9 mouse cellular contexts compared by ENCODE assay signal in genomic region chr17:65611721-65612120, GRCm38 (mm10). TPM values are rescaled to one million over a fixed set of nuclear protein-coding genes. Genes with fewer than 3 reads are reported as not detected.
A peak's percentile ranks its signal among the peaks of the same experiment; 100 is the strongest.
DNase-seq lines count a peak whose midpoint lies in the region; ATAC-seq and TF ChIP-seq lines count a peak whose summit lies in the region.
"Had no signal": no experiment of that assay in that cellular context is flagged by ENCODE, and none has a peak within 500 bp of the region (broad histone marks: within the 10 kb centered on the region; RNA-seq: fewer than 3 reads in every experiment).

No protein-coding gene starts in this region.

- H3K9ac ChIP-seq in liver, embryonic 12.5 days = peak overlapping the region; percentile 99

- H3K36me3 ChIP-seq in testis, adult 2 months (ENCODE audit: control insufficient read depth, insufficient read depth, low read length) = no peaks in the 10 kb centered on the region; the same call in 1 of the 2 replicates
- H3K36me3 ChIP-seq in liver, embryonic 12.5 days = peaks cover 10% of the 10 kb centered on the region

- peaks cover 9% of the 10 kb centered on the region for H3K4me1 ChIP-seq in cerebellum, adult 2 months (ENCODE audit: control insufficient read depth, insufficient read depth, low read length)
- peaks cover 11% of the 10 kb centered on the region; the same call in 1 of the 2 replicates for H3K4me1 ChIP-seq in testis, adult 2 months (ENCODE audit: control insufficient read depth, insufficient read depth, low read length)
- H3K4me1 ChIP-seq in liver, embryonic 12.5 days = peaks cover 55% of the 10 kb centered on the region

- ATAC-seq in cerebellum, adult (ENCODE audit: insufficient number of reproducible peaks, low FRiP score, low TSS enrichment) = no peak
- ATAC-seq in liver, embryonic 12.5 days = no peak
- no peak for ATAC-seq in inflammation-experienced regulatory T-cells, adult 6 months

- H3K4me3 ChIP-seq in cerebellum, adult 2 months (replicated peaks; ENCODE audit: insufficient read depth, low read depth, low read length) = peak overlapping the region; percentile 85
- peak overlapping the region; percentile 35; the same call in 1 of the 2 replicates for H3K4me3 ChIP-seq in testis, adult 2 months (ENCODE audit: control insufficient read depth, low read depth, low read length)
- H3K4me3 ChIP-seq in liver, embryonic 12.5 days = peak overlapping the region; percentile 98

- no peak for DNase-seq in cerebellum, adult 2 months
- no peak for DNase-seq in testis, postnatal 10 days (ENCODE audit: low spot score)
- no peak for DNase-seq in right cerebral cortex, postnatal 4 days
- DNase-seq in gastrocnemius, adult 8-10 months (ENCODE audit: low spot score in 2 of 2) = no peak
- DNase-seq: right cerebral cortex, postnatal 14 days had no signal

- no peak overlapping the region for H3K27ac ChIP-seq in cerebellum, adult 2 months (ENCODE audit: insufficient read depth, low read length)
- H3K27ac ChIP-seq in testis, adult 2 months (ENCODE audit: control insufficient read depth, insufficient read depth, low read depth, low read length) = no peak overlapping the region
- H3K27ac ChIP-seq in liver, embryonic 12.5 days = no peak overlapping the region

- no peaks in the 10 kb centered on the region for H3K9me3 ChIP-seq in liver, embryonic 12.5 days (replicated peaks)

- H3K4me2 ChIP-seq in liver, embryonic 12.5 days = peak overlapping the region; percentile 85

- no peak for TF ChIP-seq POLR2A in cerebellum, adult 2 months (IDR thresholded peaks at IDR 0.05; ENCODE audit: borderline replicate concordance, insufficient read depth, low read length)
- TF ChIP-seq POLR2A in testis, adult 2 months (IDR thresholded peaks at IDR 0.05; ENCODE audit: control insufficient read depth, low read depth, low read length) = no peak

- TF ChIP-seq CTCF in cerebellum, adult 2 months (IDR thresholded peaks at IDR 0.05; ENCODE audit: borderline replicate concordance, insufficient read depth, low read depth, low read length) = no peak
- TF ChIP-seq CTCF in testis, adult 2 months (IDR thresholded peaks at IDR 0.05; ENCODE audit: control insufficient read depth, insufficient read depth, insufficient replicate concordance, low read depth, low read length) = no peak

- H3K27me3 ChIP-seq in cerebellum, adult 2 months (ENCODE audit: control insufficient read depth, insufficient read depth, low read length) = no peaks in the 10 kb centered on the region
- no peaks in the 10 kb centered on the region for H3K27me3 ChIP-seq in testis, adult 2 months (ENCODE audit: control insufficient read depth, insufficient read depth, low read length)
- H3K27me3 ChIP-seq in liver, embryonic 12.5 days (replicated peaks) = no peaks in the 10 kb centered on the region

- WGBS in cerebellum, adult 2 months = 1% methylated on average over 4 of the region's 4 CpGs
- WGBS in liver, embryonic 12.5 days (ENCODE audit: insufficient replicate concordance) = 8% methylated on average over 4 of the region's 4 CpGs

RNA-seq across cellular contexts. Expression of gene Vapa, which starts 1.6 kb away (rescaled TPM):
- polyA plus RNA-seq in cerebellum, adult 2 months (2012; rRNA removed) = 82.3 and 89.7 TPM in 2 replicates
- 32.0 and 36.9 TPM in 2 replicates for polyA plus RNA-seq in testis, adult 2 months (2012; rRNA removed)
- 106 and 107 TPM in 2 replicates for polyA plus RNA-seq in liver, embryonic 12.5 days (2016; fragmentation: Nextera tagmentation; extraction: Ambion mirVana)
- total RNA-seq in gastrocnemius, adult 8-10 months (2022) = 100 to 1,000 TPM; 127 to 152 (median 133) TPM
- polyA plus RNA-seq in inflammation-experienced regulatory T-cells, adult 6 months (2017; shearing (Covaris generic)) = 10 to 100 TPM; 29.2 to 40.2 (median 37.4) TPM

RNA-seq across cellular contexts. Expression of gene Txndc2, which starts 30.2 kb away (rescaled TPM):
- 0.16 and 0.21 TPM in 2 replicates for polyA plus RNA-seq in cerebellum, adult 2 months (2012; rRNA removed)
- polyA plus RNA-seq in testis, adult 2 months (2012; rRNA removed) = 219 and 252 TPM in 2 replicates
- polyA plus RNA-seq in liver, embryonic 12.5 days (2016; fragmentation: Nextera tagmentation; extraction: Ambion mirVana) = not detected in 2 replicates
- total RNA-seq in gastrocnemius, adult 8-10 months (2022) = not detected
- polyA plus RNA-seq in inflammation-experienced regulatory T-cells, adult 6 months (2017; shearing (Covaris generic)) = not detected

Comparison
In these comparisons a context has a peak if more than half of its experiments do, and no peak if none do; other contexts are left out.
1. H3K4me3 ChIP-seq: peak in every context shown above with its lines; median percentile 98 in liver, embryonic 12.5 days; 85 in cerebellum, adult 2 months; 35 in testis, adult 2 months.
2. RNA of gene Txndc2, which starts 30.2 kb away (polyA plus RNA-seq): 219 to 252 TPM in testis, adult 2 months; 0.16 to 0.21 TPM in cerebellum, adult 2 months, not detected in liver, embryonic 12.5 days and not detected in inflammation-experienced regulatory T-cells, adult 6 months; every median in the first group is over 100 times any median in the second.